Mouse (Mus musculus) heart, embryonic 16.5 days (tissue): ENCODE results near the gene Dhrs7b. TPM values are rescaled to one million over a fixed set of nuclear protein-coding genes. Genes with fewer than 3 reads are reported as not detected.
"Not testable (repeated sequence)": the region's sequence is repeated elsewhere in the genome, so short reads cannot be mapped to it uniquely, and the experiment has no call there.

Experiments
- ATAC-seq: fragments of 200-750 bp; cut with Nextera tagmentation; replicated peaks from 2 replicates; pipeline ENCODE4 v1.8.0; 2017; ENCODE audit warnings: moderate number of reproducible peaks; ENCODE audit not compliant: insufficient read depth, low FRiP score; ENCODE audit errors: extremely low read depth
- H3K27ac ChIP-seq: fragments of 300-500 bp; sonication (generic); 2 replicates; pipeline ENCODE4 v1.5.1; 2014; ENCODE audit warnings: mild to moderate bottlenecking, low read length, control low read depth, moderate library complexity
- H3K27me3 ChIP-seq: fragments of 300-500 bp; sonication (generic); 2 replicates; pipeline ENCODE4 v1.6.1; 2014; ENCODE audit warnings: low read length, mixed read lengths; ENCODE audit not compliant: control insufficient read depth, insufficient read depth
- H3K36me3 ChIP-seq: fragments of 300-500 bp; sonication (generic); 2 replicates; pipeline ENCODE4 v1.6.1; 2014; ENCODE audit not compliant: control insufficient read depth, insufficient read depth
- H3K4me1 ChIP-seq: fragments of 300-500 bp; sonication (generic); 2 replicates; pipeline ENCODE4 v1.6.1; 2014; ENCODE audit warnings: low read length, mixed read lengths; ENCODE audit not compliant: control insufficient read depth, insufficient read depth
- H3K4me2 ChIP-seq: fragments of 300-500 bp; sonication (generic); 2 replicates; pipeline ENCODE4 v1.6.1; 2014; ENCODE audit warnings: low read depth, mild to moderate bottlenecking, control low read depth, low read length
- H3K4me3 ChIP-seq: fragments of 300-500 bp; sonication (generic); 2 replicates; pipeline ENCODE4 v1.5.1; 2014; ENCODE audit warnings: mild to moderate bottlenecking, control low read depth, low read length
- H3K9ac ChIP-seq: fragments of 300-500 bp; sonication (generic); 2 replicates; pipeline ENCODE4 v1.6.1; 2014; ENCODE audit warnings: low read length, control low read depth
- H3K9me3 ChIP-seq: fragments of 300-500 bp; sonication (generic); replicated peaks from 2 replicates; pipeline ENCODE4 v1.6.1; 2016; ENCODE audit warnings: low read length; ENCODE audit not compliant: control insufficient read depth
- WGBS: fragments of 180-500 bp; shearing (Covaris S2); extraction: QIAGEN DNeasy Blood & Tissue Kit; methylation state at CpG from one replicate; pipeline ENCODE4 v1.1.7; 2014; 5-methylcytosine and 5-hydroxymethylcytosine counted together
- polyA plus RNA-seq: library from polyadenylated mRNA; unstranded; fragments of >200 nt; fragmentation: Nextera tagmentation; extraction: Ambion mirVana; gene quantifications from 2 replicates; pipeline ENCODE4 v1.2.1, GENCODE M21; 2015

Dhrs7b gene
- polyA plus RNA-seq, 1 experiment from 2014 or later, result 29.9 TPM

- H3K27me3 ChIP-seq, result no peaks in the 10 kb centered on the region
- no peak for ATAC-seq
- H3K27ac ChIP-seq, result peak overlapping the region; percentile 32; the same call in 1 of the 2 replicates
- 59% methylated on average over 1 of the region's 1 CpGs for WGBS
- peak overlapping the region; percentile 50 for H3K9ac ChIP-seq
- no peaks in the 10 kb centered on the region for H3K9me3 ChIP-seq
- H3K4me1 ChIP-seq, result peaks cover 29% of the 10 kb centered on the region
- peak overlapping the region; percentile 58 for H3K4me3 ChIP-seq
- H3K4me2 ChIP-seq, result peak overlapping the region; percentile 88
- H3K36me3 ChIP-seq, result no peaks in the 10 kb centered on the region
Observed at GRCm38 (mm10) chr11:60809546-60809945, 20.9 kb upstream of the Dhrs7b start.

- H3K4me1 ChIP-seq, result peaks cover 29% of the 10 kb centered on the region
- peak overlapping the region; percentile 88 for H3K4me2 ChIP-seq
- peak overlapping the region; percentile 50 for H3K9ac ChIP-seq
- no peak for ATAC-seq
- peak overlapping the region; percentile 32; the same call in 1 of the 2 replicates for H3K27ac ChIP-seq
- H3K4me3 ChIP-seq, result peak overlapping the region; percentile 58
- no peaks in the 10 kb centered on the region for H3K36me3 ChIP-seq
- H3K27me3 ChIP-seq, result no peaks in the 10 kb centered on the region
- WGBS, result 18% methylated on average over 14 of the region's 14 CpGs
- no peaks in the 10 kb centered on the region for H3K9me3 ChIP-seq
Observed at GRCm38 (mm10) chr11:60810046-60810965, 20.1 kb upstream of the Dhrs7b start.

GRCm38 (mm10) chr11:60811054-60811460 lies 19.4 kb upstream of the Dhrs7b start:
- peaks cover 29% of the 10 kb centered on the region for H3K4me1 ChIP-seq
- H3K4me2 ChIP-seq, result peak overlapping the region; percentile 88
- WGBS, result 0% methylated on average over 29 of the region's 29 CpGs
- ATAC-seq, result peak; percentile 99
- no peaks in the 10 kb centered on the region for H3K36me3 ChIP-seq
- H3K27ac ChIP-seq, result no peak overlapping the region
- H3K27me3 ChIP-seq, result no peaks in the 10 kb centered on the region
- peak overlapping the region; percentile 53 for H3K9ac ChIP-seq
- H3K9me3 ChIP-seq, result no peaks in the 10 kb centered on the region
- peak overlapping the region; percentile 58 for H3K4me3 ChIP-seq

- peak within 1 kb of the TSS; percentile 88 for H3K4me2 ChIP-seq
- not testable (repeated sequence) for H3K36me3 ChIP-seq, ATAC-seq, H3K27ac ChIP-seq, H3K27me3 ChIP-seq, H3K9me3 ChIP-seq
- peak within 1 kb of the TSS; percentile 58 for H3K4me3 ChIP-seq
- WGBS, result 24% methylated on average over 6 of the region's 6 CpGs
- H3K9ac ChIP-seq, result peak within 1 kb of the TSS; percentile 53
- peaks cover 29% of the 10 kb centered on the region for H3K4me1 ChIP-seq
Observed at GRCm38 (mm10) chr11:60811618-60812017, 18.8 kb upstream of the Dhrs7b start, which contains the start of gene Shmt1. TSS of gene Shmt1 (minus strand) at chr11:60811718.

GRCm38 (mm10) chr11:60816398-60816797 lies 14.0 kb upstream of the Dhrs7b start:
- Histone ChIP-seq H3K27ac (no peak overlapping the region), H3K27me3 (no peaks in the 10 kb centered on the region), H3K4me1 (no peaks in the 10 kb centered on the region), H3K4me3 (no peak overlapping the region), H3K9ac (no peak overlapping the region), H3K36me3 (no peaks in the 10 kb centered on the region), H3K9me3 (no peaks in the 10 kb centered on the region), H3K4me2 (no peak overlapping the region)
- 60% methylated on average over 5 of the region's 5 CpGs for WGBS
- ATAC-seq, result no peak

GRCm38 (mm10) chr11:60823771-60824170 lies 6.7 kb upstream of the Dhrs7b start:
- Histone ChIP-seq H3K4me2 (no peak overlapping the region), H3K36me3 (no peaks in the 10 kb centered on the region), H3K4me1 (no peaks in the 10 kb centered on the region), H3K27ac (no peak overlapping the region), H3K9me3 (no peaks in the 10 kb centered on the region), H3K9ac (no peak overlapping the region), H3K27me3 (no peaks in the 10 kb centered on the region), H3K4me3 (no peak overlapping the region)
- no peak for ATAC-seq
- WGBS, result 62% methylated on average over 2 of the region's 2 CpGs

GRCm38 (mm10) chr11:60825191-60825590 lies 5.2 kb upstream of the Dhrs7b start:
- ATAC-seq, result no peak
- H3K9ac ChIP-seq, result no peak overlapping the region
- H3K36me3 ChIP-seq, result no peaks in the 10 kb centered on the region
- no peaks in the 10 kb centered on the region for H3K9me3 ChIP-seq
- H3K4me3 ChIP-seq, result no peak overlapping the region
- H3K27ac ChIP-seq, result no peak overlapping the region
- no peak overlapping the region for H3K4me2 ChIP-seq
- H3K27me3 ChIP-seq, result no peaks in the 10 kb centered on the region
- 69% methylated on average over 3 of the region's 3 CpGs for WGBS
- H3K4me1 ChIP-seq, result no peaks in the 10 kb centered on the region

GRCm38 (mm10) chr11:60826700-60827099 lies 3.7 kb upstream of the Dhrs7b start:
- ATAC-seq, result no peak
- Histone ChIP-seq H3K4me2 (no peak overlapping the region), H3K4me1 (peaks cover 5% of the 10 kb centered on the region), H3K9me3 (no peaks in the 10 kb centered on the region), H3K4me3 (no peak overlapping the region), H3K27me3 (no peaks in the 10 kb centered on the region), H3K36me3 (no peaks in the 10 kb centered on the region), H3K27ac (no peak overlapping the region), H3K9ac (no peak overlapping the region)
- WGBS, result 36% methylated on average over 1 of the region's 1 CpGs

- H3K4me3 ChIP-seq, result no peak overlapping the region
- 61% methylated on average over 4 of the region's 4 CpGs for WGBS
- no peaks in the 10 kb centered on the region for H3K9me3 ChIP-seq
- H3K36me3 ChIP-seq, result no peaks in the 10 kb centered on the region
- no peak overlapping the region for H3K9ac ChIP-seq
- peaks cover 5% of the 10 kb centered on the region for H3K4me1 ChIP-seq
- H3K4me2 ChIP-seq, result no peak overlapping the region
- no peaks in the 10 kb centered on the region for H3K27me3 ChIP-seq
- no peak overlapping the region for H3K27ac ChIP-seq
- no peak for ATAC-seq
Observed at GRCm38 (mm10) chr11:60827241-60827945, 3.0 kb upstream of the Dhrs7b start.
